Mouse (Mus musculus): ENCODE measurements at regions not wholly inside any gene's neighbourhood (a gene's known extent, or its start where the extent isn't known, plus 50 kb on each side); places are given as distances from the start of the nearest gene placed in this dataset.

- H3K9me3 ChIP-seq (ENCODE audit: control insufficient read depth) = no peaks in the 10 kb centered on the region
- no peaks in the 10 kb centered on the region for H3K36me3 ChIP-seq (ENCODE audit: control insufficient read depth, insufficient read depth)
- 80% methylated on average over 8 of the region's 8 CpGs for WGBS
- no peak overlapping the region for H3K27ac ChIP-seq (ENCODE audit: low read depth, low read length)
- TF ChIP-seq CTCF (IDR thresholded peaks at IDR 0.05; ENCODE audit: low read depth) = no peak
- no peak overlapping the region for H3K4me2 ChIP-seq (replicated peaks; ENCODE audit: low read depth)
- no peaks in the 10 kb centered on the region for H3K27me3 ChIP-seq (replicated peaks; ENCODE audit: control insufficient read depth, insufficient read depth, low read length)
- no peaks in the 10 kb centered on the region for H3K4me1 ChIP-seq (replicated peaks; ENCODE audit: control insufficient read depth, insufficient read depth, low read length)
- H3K4me3 ChIP-seq (ENCODE audit: low read depth, low read length) = no peak overlapping the region
- ATAC-seq = no peak
- H3K9ac ChIP-seq (ENCODE audit: low read depth, low read length) = no peak overlapping the region
Measured at GRCm38 (mm10) chr13:52436756-52437155, 94.3 kb downstream of the Diras2 start.

DNA sequence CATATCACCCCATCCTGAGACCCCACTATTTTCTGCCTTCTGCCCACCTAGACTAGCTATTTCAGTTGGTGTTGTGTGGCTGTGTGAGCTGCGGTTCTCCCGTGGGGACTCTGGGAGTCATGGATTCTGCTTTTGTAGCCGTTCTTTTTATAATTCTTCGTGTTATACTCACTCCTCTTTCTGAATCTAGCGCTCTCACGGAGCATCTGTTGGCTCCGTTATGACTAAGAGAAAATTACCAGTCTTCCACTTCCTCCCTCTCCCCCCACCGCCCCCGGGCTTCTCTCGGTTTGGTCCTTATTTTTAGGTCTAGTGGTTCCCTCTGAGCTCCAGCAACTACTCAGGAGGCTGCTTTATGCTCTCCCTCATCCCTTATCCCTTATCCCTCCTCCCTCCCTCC, 85.6 kb downstream of the Diras2 start:
- no peaks in the 10 kb centered on the region for H3K27me3 ChIP-seq (replicated peaks; ENCODE audit: control insufficient read depth, insufficient read depth, low read length)
- H3K36me3 ChIP-seq (ENCODE audit: control insufficient read depth, insufficient read depth) = no peaks in the 10 kb centered on the region
- H3K27ac ChIP-seq (ENCODE audit: low read depth, low read length) = no peak overlapping the region
- no peak overlapping the region for H3K4me2 ChIP-seq (replicated peaks; ENCODE audit: low read depth)
- no peak for ATAC-seq
- no peak for TF ChIP-seq CTCF (IDR thresholded peaks at IDR 0.05; ENCODE audit: low read depth)
- no peaks in the 10 kb centered on the region for H3K4me1 ChIP-seq (replicated peaks; ENCODE audit: control insufficient read depth, insufficient read depth, low read length)
- H3K4me3 ChIP-seq (ENCODE audit: low read depth, low read length) = no peak overlapping the region
- H3K9ac ChIP-seq (ENCODE audit: low read depth, low read length) = no peak overlapping the region
- WGBS = 82% methylated on average over 10 of the region's 10 CpGs
- H3K9me3 ChIP-seq (ENCODE audit: control insufficient read depth) = no peaks in the 10 kb centered on the region

- ATAC-seq = no peak
- no peak overlapping the region for H3K9ac ChIP-seq (ENCODE audit: low read depth, low read length)
- 80% methylated on average over 11 of the region's 11 CpGs for whole genome bisulfite sequencing
- H3K27ac ChIP-seq (ENCODE audit: low read depth, low read length) = no peak overlapping the region
- no peaks in the 10 kb centered on the region for H3K36me3 ChIP-seq (ENCODE audit: control insufficient read depth, insufficient read depth)
- no peak overlapping the region for H3K4me3 ChIP-seq (ENCODE audit: low read depth, low read length)
- no peaks in the 10 kb centered on the region for H3K9me3 ChIP-seq (ENCODE audit: control insufficient read depth)
- H3K4me2 ChIP-seq (replicated peaks; ENCODE audit: low read depth) = no peak overlapping the region
- TF ChIP-seq CTCF (IDR thresholded peaks at IDR 0.05; ENCODE audit: low read depth) = no peak
- H3K4me1 ChIP-seq (replicated peaks; ENCODE audit: control insufficient read depth, insufficient read depth, low read length) = no peaks in the 10 kb centered on the region
- 0 out of 2 replicates have a peak, but pooled peaks cover 3% of the 10 kb centered on the region for H3K27me3 ChIP-seq (replicated peaks; ENCODE audit: control insufficient read depth, insufficient read depth, low read length)
Measured at GRCm38 (mm10) chr13:52448902-52449301, 82.2 kb downstream of the Diras2 start.

DNA sequence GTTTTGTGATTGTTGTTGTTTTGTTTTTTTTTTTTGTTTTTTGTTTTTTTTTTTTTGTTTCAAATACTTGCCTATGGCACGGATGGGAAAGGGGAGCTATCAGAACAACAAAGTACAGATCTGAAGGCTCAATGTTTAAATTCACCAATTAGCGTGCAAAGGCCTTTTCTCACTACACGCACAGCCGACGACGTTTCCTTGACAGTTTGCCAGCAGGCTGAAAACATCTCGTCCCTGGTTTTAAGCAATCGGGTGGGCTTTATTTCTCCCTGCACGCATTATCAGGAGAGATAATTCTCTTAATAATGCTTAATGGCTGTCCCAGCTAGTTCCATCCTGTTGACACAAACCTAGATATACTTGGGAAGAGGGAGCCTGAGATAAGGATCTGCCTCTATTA, 79.6 kb downstream of the Diras2 start:
- H3K4me2 ChIP-seq (replicated peaks; ENCODE audit: low read depth) = no peak overlapping the region
- no peaks in the 10 kb centered on the region for H3K4me1 ChIP-seq (replicated peaks; ENCODE audit: control insufficient read depth, insufficient read depth, low read length)
- TF ChIP-seq CTCF (IDR thresholded peaks at IDR 0.05; ENCODE audit: low read depth) = no peak
- 51% methylated on average over 9 of the region's 9 CpGs for WGBS
- no peaks in the 10 kb centered on the region for H3K9me3 ChIP-seq (ENCODE audit: control insufficient read depth)
- no peak overlapping the region for H3K27ac ChIP-seq (ENCODE audit: low read depth, low read length)
- no peak for ATAC-seq
- H3K27me3 ChIP-seq (replicated peaks; ENCODE audit: control insufficient read depth, insufficient read depth, low read length) = 0 out of 2 replicates have a peak, but pooled peaks cover 3% of the 10 kb centered on the region
- no peak overlapping the region for H3K4me3 ChIP-seq (ENCODE audit: low read depth, low read length)
- no peaks in the 10 kb centered on the region for H3K36me3 ChIP-seq (ENCODE audit: control insufficient read depth, insufficient read depth)
- no peak overlapping the region for H3K9ac ChIP-seq (ENCODE audit: low read depth, low read length)

GRCm38 (mm10) chr13:52452291-52452690, 78.8 kb downstream of the Diras2 start:
- H3K4me1 ChIP-seq (replicated peaks; ENCODE audit: control insufficient read depth, insufficient read depth, low read length) = no peaks in the 10 kb centered on the region
- H3K4me2 ChIP-seq (replicated peaks; ENCODE audit: low read depth) = no peak overlapping the region
- H3K4me3 ChIP-seq (ENCODE audit: low read depth, low read length) = no peak overlapping the region
- H3K9ac ChIP-seq (ENCODE audit: low read depth, low read length) = no peak overlapping the region
- 0 out of 2 replicates have a peak, but pooled peaks cover 3% of the 10 kb centered on the region for H3K27me3 ChIP-seq (replicated peaks; ENCODE audit: control insufficient read depth, insufficient read depth, low read length)
- H3K9me3 ChIP-seq (ENCODE audit: control insufficient read depth) = no peaks in the 10 kb centered on the region
- 69% methylated on average over 4 of the region's 4 CpGs for WGBS
- ATAC-seq = no peak
- no peak for TF ChIP-seq CTCF (IDR thresholded peaks at IDR 0.05; ENCODE audit: low read depth)
- H3K36me3 ChIP-seq (ENCODE audit: control insufficient read depth, insufficient read depth) = no peaks in the 10 kb centered on the region
- H3K27ac ChIP-seq (ENCODE audit: low read depth, low read length) = no peak overlapping the region
